Mouse (Mus musculus): ENCODE measurements around the gene Anapc15-ps. TPM values are rescaled to one million over a fixed set of nuclear protein-coding genes. Genes with fewer than 3 reads are reported as not detected.

Anapc15-ps gene
- total RNA-seq, 2 experiments from 2014 or later, result not detected

DNA sequence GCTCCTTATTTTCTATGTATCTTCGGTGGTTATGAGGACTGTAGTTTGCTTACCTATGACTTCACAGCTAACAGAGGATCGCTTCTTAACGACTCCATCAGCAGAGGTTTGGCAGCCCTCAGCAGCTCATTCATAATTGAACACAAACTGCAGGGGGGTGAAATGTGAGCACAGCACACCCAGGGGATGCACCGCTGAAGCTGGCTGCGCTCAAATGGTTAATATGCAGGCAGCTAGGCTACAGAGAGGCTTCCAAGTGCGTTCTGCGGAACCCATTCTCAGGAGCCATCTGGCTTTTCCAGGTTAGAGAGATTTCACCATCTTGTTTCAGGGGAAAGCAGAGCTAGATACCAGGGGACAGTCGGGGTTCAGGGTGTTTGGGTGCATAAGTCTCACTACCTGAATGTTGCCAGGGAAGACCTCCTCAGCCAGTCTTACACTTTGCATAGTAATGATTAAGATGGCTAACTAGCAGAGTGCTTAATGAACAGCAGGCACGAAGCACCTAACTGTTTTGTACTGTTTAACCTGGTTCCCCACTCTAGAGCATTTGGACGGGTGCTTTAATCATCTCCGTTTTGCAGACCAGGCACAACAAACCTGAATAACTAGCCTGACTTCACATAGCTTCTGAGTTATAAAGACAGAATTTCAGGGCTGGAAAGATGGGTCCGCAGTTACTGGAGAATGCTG lies 21.5 kb upstream of the Anapc15-ps start:
- no peak for DNase-seq (ENCODE audit: extremely low spot score in 1 of 2, low spot score in 1 of 2)

DNA sequence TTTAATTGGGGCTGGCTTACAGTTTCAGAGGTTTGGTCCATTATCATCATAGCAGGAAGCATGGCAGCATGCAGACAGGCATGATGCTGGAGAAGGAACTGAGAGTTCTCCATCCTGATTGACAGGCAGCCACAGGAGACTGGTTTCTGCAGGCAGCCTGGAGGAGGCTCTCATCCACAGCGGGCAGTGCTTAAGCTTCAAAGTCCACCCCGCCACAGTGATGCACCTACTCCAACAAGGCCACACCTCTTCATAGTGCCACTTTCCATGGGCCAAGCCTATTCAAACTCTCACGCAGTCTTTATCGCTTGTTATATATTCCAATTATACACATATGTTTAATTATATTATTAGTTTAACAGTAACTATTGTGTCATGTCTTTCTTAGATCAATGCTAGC lies 18.1 kb upstream of the Anapc15-ps start:
- no peak for DNase-seq (ENCODE audit: extremely low spot score in 1 of 2, low spot score in 1 of 2)

DNA sequence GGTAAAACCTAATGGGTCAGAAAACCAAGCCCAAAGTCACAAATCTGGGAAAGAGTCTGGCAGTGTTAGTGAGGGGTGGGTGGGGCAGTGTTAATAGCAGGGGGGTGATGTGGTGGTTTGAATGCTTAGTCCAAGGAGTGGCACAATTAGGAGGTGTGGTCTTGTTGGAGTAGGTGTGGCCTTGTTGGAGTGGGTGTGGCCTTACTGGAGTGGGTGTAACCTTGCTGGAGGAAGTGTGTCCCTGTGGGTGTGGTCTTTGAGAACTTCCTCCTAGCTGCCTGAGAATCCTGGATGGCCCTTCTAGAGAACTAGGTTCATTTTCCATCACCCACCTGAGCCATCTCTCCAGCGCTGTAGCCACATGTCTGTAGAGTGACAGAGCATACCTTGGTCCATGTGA lies 16.6 kb upstream of the Anapc15-ps start:
- no peak for DNase-seq (ENCODE audit: extremely low spot score in 1 of 2, low spot score in 1 of 2)

DNA sequence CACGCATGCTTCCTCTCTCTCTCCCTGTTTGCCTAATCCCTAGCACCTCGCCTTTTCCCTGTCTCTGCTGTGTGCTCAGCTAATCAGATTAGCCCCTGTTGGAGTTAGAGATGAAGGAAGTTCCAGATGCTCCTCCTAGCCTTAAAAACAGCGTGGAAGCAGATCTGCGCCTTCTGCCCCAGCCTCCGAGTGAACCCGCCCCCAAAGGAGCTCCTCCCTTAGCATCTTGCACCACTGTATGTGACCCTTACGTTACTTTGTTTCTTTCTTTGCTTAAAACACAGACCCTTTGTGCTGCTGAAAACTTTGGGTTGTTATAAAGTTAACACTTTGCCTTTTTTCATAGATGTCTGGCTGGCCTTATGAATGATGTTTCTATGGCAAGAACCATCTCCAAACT lies 15.8 kb upstream of the Anapc15-ps start:
- DNase-seq (ENCODE audit: extremely low spot score in 1 of 2, low spot score in 1 of 2), result no peak

DNA sequence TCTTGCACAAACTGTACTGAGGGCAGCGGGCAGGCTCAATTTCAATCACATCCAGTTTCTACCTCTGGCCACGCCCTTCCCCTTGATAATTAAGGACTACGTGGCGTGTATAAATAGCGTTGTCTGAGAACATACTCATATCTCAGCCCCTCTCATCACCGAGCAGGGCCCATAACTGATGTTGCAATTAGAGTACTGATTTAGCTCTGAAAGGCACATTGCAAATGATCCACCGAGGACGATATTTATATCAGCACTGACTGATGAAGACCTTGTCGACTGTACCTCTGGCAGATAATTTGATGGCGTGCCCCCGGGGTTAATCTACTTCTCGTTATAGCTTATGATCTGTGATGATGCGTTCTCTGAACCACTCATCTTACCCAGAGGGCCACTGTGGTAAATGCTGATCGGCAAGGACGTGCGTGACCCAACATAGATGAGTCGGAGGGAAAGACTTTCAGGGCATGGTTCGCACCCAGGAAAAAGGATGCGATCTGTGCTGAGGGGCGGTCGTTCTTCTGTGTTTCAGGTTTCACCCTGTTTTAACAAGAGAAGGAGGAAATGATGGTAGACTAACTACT lies 14.4 kb upstream of the Anapc15-ps start:
- DNase-seq (ENCODE audit: extremely low spot score in 1 of 2, low spot score in 1 of 2), result no peak

DNA sequence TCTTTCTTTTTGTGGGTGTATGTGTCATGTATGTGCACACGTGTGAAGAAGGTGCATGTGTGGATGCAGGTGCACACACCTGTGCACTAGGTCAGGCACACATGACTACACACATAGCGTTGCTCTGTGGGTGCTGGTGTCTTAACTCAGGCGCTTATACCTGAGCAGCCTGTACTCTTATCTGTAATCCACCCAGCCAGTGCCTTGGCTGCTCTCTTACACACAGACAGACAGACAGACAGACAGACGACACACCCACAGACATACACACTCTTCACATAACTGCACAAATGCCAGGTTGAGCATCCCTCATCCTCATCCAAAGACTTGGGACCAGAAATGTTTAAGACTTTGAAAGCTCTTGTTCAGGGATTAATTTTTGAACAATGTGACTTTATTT lies 12.8 kb upstream of the Anapc15-ps start:
- no peak for DNase-seq (ENCODE audit: extremely low spot score in 1 of 2, low spot score in 1 of 2)

DNA sequence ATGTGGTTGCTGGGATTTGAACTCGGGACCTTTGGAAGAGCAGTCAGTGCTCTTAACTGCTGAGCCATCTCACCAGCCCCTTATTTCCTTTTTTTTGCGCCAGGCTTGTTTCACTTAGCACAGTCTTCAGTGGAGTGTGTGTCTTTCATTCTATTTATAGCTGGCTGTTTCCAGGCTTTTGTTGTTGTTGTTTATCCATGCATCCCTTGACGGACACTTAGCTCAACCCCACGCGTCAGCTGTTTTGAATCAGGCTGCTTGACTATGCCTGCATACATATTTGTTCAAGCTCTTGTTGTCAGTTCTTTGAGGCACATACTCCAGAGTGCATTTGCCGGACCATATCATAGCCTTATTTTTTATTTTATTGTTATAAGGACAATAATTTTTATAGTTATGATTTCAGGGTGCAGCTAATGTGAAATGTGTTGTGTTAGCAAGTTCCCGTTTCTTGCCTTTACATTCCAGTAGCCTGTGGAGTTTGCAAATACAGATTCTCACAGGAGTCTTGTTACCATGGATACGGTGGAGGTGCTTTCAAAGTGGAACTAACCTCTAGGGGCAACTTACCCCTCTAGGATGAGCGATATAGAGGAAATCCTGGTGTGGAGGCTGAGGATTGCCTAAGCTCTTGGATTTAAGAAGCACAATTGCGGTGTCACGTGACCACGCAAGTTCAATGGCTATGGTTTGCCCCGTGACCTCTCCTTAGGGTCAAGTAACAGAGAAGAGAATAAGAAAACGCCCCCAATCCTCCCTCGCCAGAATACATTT lies 11.7 kb upstream of the Anapc15-ps start:
- no peak for DNase-seq (ENCODE audit: extremely low spot score in 1 of 2, low spot score in 1 of 2)

DNA sequence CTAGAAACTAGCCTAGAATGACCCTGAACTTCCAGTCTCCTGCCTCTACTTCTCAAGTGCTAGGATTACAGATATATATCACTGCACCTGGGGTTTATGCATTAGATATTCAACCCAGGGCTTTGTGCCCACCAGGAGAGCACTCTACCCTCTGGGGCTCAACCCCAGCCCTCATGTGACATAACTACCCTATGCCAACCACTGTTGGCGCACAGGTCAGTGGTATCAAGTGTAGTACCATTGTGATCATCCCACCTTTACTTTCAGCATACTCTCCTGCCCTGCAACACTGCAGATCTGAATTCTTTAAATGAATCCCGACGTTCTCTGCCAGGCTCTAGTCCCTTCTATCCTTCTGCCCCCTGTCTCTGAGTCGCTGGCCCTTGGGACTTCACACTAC lies 11.0 kb upstream of the Anapc15-ps start:
- no peak for DNase-seq (ENCODE audit: extremely low spot score in 1 of 2, low spot score in 1 of 2)

DNA sequence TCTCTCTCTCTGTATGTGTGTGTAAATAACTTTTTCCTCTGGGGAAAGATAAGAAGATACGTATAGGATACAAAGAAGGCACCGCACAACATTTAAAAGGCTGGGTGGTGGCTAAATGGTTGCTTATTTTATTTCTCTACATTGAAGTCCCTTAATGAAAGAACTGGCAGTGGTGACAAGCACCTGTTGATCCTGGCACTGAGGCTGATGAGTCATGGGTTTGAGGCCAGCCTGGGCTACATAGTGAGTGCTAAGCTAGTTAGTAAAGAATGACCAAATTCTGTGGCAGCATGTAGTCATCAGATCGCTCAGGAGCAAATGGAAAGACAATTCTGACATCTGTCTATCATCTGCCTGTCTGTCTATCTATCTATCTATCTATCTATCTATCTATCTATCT lies 10.5 kb upstream of the Anapc15-ps start:
- no peak for DNase-seq (ENCODE audit: extremely low spot score in 1 of 2, low spot score in 1 of 2)

DNA sequence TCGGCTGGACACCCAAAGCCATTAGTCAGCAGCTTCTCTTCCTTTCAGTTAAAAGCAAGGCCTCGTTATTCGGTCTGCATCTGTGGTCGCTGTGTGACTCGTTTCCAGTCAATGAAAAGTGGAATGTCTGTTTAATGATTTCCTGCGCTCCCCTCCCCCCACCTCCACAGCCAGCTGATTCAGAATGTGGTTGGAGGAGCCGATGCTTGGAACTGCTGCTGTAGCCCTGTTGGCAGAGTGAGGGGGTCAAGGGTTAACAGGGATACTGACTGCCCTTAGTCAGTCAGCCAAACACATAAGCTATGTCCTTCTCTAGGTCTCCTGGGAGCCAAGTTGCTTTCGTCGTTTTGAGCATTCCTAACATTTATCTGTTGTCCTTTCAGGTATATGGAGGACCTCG lies 9.7 kb upstream of the Anapc15-ps start:
- no peak for DNase-seq (ENCODE audit: extremely low spot score in 1 of 2, low spot score in 1 of 2)

DNA sequence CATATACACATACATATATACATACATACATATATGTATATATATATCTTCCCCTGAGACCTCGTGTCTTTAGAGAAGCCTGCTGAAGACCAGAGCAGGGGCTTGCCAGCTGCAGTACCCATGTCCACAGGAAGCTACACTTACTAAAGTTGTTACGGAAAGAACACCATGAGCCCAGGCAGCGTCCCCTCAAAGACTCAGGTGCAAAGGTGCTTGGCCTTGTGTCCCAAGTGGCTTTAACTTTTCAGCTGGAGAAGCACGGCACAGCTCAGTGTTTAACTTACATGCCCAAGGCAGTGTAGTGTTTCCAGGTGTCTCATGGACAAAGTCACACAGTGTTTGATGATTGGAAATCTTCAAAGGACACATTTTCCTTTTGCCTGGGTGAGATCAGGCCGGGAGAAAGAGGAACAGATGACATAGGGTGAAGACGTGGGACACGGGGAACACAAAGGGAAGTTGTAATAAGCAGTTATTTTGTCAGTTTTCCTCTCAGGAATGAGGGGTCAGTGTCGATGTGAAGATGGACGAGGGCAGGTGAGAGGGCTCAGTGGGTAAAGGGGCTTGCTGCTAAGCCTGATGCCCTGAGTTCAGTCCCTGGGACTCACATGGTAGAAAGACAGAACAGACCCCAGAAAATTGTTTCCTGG lies 9.0 kb upstream of the Anapc15-ps start:
- no peak for DNase-seq (ENCODE audit: extremely low spot score in 1 of 2, low spot score in 1 of 2)

DNA sequence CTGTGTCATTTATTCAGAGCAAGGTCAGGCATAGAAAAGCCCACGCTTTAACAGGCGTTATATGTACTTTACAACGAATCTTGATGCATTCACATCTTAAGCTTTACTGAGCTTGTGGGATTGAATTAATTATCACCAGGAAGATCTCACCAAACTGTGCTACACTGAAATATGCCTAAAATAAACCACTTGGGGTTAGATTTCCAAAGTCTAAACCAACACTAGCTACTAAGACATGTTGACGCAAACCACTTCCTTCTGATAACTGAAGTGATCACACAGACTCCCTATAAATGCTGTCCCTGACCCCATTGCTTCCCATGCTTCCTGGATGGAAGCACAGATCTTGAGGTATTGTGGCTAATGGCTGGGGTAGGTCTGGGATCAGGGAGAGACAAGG lies 8.2 kb upstream of the Anapc15-ps start:
- no peak for DNase-seq (ENCODE audit: extremely low spot score in 1 of 2, low spot score in 1 of 2)

DNA sequence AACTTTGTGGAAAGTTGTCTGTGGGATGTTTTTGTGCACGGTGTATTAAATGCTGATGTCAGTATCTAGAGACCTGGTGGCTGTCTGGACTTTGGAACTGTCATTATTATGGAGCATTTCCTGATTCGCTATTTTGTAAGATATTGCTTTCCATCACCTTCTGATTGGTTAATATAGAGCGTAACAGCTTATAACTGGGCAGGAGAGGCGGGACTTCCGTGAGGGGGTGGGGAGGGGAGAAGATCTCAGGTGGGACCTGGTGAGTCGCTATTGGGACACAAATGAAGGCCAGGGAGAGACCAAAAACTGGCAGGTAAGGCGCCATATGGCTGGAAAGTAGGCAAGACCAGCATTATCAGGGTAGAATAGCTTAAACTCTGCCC lies 7.8 kb upstream of the Anapc15-ps start:
- no peak for DNase-seq (ENCODE audit: extremely low spot score in 1 of 2, low spot score in 1 of 2)

DNA sequence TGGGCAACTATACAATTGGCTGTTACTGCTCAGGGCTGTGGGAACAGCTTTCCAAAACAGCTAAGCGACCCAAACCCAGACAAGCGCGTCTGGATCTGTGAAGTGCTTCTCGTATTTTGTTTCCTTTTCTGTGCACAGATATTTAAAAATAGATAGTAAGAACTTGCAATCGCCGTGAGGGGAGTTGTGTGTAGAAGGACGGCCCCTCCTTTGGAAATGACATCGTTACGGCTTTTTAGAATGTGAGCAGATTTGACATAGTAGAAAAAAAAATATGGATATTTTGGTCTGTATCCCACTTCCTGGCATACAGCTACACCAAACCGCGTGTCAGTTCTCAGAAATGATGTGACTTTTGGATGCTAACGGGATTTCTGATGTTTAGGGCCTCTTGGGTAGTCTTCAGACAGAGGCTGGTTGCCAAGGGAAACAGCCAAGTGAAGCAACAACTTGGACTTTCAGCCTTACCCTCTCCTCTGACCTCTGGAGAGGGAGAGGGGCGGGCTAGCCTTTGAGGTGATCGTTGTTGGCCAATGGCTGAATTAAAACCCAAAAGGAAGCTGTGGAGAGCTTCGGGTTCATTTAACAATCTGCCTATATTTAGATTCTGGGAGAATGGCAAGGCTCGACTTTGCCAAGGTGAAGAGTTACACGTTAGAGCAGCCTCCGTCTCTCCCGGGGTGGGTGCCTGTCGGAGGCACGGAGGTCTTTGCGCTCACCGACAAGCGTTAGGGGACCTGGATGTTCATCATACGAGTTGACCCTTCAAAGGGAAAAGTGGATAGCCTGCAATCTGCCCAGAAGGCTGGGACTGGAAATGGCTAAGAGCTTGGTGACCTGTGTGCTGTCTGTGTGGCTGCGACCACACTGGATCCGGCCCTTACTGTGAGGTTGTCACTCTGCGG lies 7.2 kb upstream of the Anapc15-ps start:
- no peak for DNase-seq (ENCODE audit: extremely low spot score in 1 of 2, low spot score in 1 of 2)

DNA sequence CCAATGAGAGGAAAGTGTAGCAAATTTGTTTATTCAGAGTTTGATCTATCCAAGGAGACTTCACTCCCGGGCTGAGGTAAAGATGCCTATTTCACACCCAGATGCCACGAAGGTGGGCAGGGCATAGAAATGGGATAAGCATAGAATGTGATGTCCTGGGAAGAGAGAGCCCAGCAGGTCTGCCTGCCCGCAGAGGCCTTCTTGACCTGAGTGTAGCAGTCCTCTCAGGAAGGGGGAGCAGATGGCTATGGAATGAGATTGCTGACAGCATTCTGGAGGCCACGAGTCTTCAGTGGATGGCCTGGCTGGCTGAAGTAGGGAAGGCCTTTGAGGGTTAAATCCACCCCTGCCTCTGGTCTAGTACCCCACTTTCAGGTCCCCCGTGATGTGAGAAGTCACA lies 5.9 kb upstream of the Anapc15-ps start:
- no peak for DNase-seq (ENCODE audit: extremely low spot score in 1 of 2, low spot score in 1 of 2)

DNA sequence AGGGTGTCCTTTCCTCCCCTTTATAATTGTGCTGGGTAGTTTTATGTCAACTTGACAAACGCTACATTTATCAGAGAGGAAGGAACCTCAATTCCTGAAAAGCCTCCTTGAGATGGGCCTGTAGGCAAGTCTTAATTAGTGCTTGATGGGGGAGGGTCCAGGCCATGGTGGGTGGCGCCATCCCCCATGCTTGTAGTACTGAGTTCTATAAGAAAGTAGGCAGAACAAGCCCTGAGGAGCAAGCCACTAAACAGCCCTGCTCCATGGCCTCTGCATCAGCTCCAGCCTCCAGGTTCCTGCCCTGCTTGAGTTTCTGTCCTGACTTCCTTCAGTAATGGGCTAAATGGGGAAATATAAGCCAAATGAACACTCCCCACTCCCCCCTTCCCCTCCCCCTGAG lies 5.4 kb upstream of the Anapc15-ps start:
- DNase-seq (ENCODE audit: extremely low spot score in 1 of 2, low spot score in 1 of 2), result no peak

DNA sequence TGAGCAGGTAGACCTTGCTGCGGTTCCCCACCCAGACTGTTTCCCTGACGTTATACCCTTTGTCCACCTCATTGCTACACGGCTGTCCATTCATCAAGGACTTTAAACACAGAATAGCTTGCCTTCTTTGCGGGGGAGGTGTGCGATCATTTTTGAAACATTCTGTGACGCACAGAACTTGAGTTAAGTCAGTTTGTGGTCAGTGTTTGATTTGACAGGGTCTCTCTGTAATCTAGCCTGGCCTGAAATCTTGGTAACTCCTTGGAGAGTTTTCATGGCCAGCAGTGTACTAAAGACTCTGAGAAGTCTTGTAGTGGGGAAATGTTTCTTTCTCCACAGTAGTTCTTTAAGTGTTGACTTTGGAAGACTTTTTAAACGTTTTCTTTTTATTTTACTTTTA lies 5.0 kb upstream of the Anapc15-ps start:
- DNase-seq (ENCODE audit: extremely low spot score in 1 of 2, low spot score in 1 of 2), result no peak

DNA sequence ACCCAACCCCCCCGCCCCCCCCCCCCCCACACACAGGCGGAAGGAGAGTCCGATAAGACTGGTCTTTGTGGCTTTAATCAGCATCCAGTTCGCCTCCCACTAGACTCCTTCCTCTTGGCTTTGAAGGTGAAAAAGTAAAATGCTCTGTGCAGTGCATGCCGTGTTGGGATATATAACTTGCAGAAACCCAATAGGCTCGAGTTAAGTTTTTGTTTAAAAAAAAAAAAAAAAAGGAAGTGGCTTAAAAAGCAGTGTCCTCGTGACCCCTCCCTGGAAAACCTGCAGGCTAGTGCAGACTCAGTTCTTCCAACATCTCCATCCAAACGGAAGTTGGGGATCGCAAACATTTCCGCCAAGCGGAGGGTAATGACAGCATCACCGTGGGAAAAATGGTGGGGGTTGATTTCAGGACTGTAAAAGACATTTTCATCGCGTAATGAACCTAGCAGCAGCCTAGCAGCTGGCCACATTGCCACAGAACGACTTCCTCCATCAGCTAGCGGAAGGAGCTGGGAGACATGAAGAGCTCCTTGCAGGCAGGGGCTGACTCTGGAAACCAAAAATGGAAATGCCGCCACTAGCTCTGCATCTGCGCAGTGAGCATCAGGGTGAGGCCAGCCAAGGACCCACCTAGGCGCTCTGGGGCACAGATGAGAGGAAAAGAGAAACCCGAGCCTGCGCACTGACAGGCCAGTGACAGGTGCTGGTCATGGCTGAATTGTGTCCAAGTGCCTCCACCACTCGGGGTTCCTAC lies 4.3 kb upstream of the Anapc15-ps start:
- DNase-seq (ENCODE audit: extremely low spot score in 1 of 2, low spot score in 1 of 2), result no peak

DNA sequence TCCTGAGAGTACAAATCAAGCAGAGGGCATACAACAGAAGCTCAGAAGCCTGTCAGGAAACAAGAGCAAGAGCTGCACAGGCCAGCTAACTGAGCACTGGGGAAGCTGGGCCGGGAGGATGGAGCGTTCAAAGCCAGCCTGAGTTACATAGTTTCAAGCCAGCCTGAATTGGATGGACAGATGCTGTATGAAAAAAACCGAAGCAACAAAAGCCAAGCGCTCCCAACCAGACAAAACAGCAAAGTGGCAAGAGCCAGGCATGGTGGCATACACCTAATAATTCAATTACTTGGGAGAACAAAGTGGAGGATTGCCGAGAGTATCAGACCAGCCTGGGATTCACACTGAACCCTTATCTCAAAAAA lies 3.7 kb upstream of the Anapc15-ps start:
- DNase-seq (ENCODE audit: extremely low spot score in 1 of 2, low spot score in 1 of 2), result no peak

DNA sequence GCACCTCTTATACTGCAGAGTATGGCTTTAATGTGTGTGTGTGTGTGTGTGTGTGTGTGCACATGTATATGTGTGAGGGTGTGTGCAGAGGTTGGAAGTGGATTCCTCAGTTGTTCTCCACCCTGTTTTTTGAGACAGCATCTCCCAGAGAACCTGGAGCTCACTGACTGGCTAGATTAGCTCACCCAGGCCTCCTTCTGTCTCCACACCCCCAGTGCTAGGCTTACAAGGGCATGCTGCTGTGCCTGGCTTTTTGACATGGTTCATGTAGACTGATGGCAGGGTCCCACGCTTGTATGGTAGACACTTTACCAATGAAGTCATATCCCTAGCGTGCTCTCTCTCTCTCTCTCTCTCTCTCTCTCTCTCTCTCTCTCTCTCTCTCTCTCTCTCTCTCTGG lies 3.1 kb upstream of the Anapc15-ps start:
- DNase-seq (ENCODE audit: extremely low spot score in 1 of 2, low spot score in 1 of 2), result no peak
